Mouse (Mus musculus) thymus, adult 2 months (tissue): Measurements from ENCODE around the gene Cdh22. TPM values are rescaled to one million over a fixed set of nuclear protein-coding genes. Genes with fewer than 3 reads are reported as not detected.

Experiments
- DNase-seq: peaks from one replicate; pipeline ENCODE4 v3.0.0; 2021
- H3K27ac ChIP-seq: fragments of 200-500 bp; 2 replicates; pipeline ENCODE4 v1.5.1; 2012; ENCODE audit warnings: low read length, control low read depth; ENCODE audit not compliant: control insufficient read depth, insufficient read depth
- H3K27me3 ChIP-seq: fragments of 200-500 bp; 2 replicates; pipeline ENCODE4 v1.6.1; 2012; ENCODE audit warnings: mild to moderate bottlenecking, low read length, moderate library complexity, mixed read lengths; ENCODE audit not compliant: control insufficient read depth, insufficient read depth
- H3K36me3 ChIP-seq: fragments of 200-500 bp; 2 replicates; pipeline ENCODE4 v1.6.1; 2012; ENCODE audit warnings: mild to moderate bottlenecking, low read length, moderate library complexity; ENCODE audit not compliant: control insufficient read depth, insufficient read depth
- H3K4me1 ChIP-seq: fragments of 200-500 bp; replicated peaks from 2 replicates; pipeline ENCODE4 v1.6.1; 2012; ENCODE audit warnings: low read length; ENCODE audit not compliant: control insufficient read depth, insufficient read depth
- H3K4me3 ChIP-seq: fragments of 200-500 bp; 2 replicates; pipeline ENCODE4 v1.5.1; 2012; ENCODE audit warnings: mild to moderate bottlenecking, low read length, control low read depth, moderate library complexity; ENCODE audit not compliant: control insufficient read depth, insufficient read depth
- CTCF ChIP-seq: fragments of 200-500 bp; IDR thresholded peaks from 2 replicates; pipeline ENCODE4 v1.5.1; 2012; ENCODE audit warnings: mild to moderate bottlenecking, control low read depth, low read length, moderate library complexity, borderline replicate concordance; ENCODE audit not compliant: control insufficient read depth, poor library complexity, insufficient read depth; ENCODE audit errors: extremely low read depth
- POLR2A ChIP-seq: fragments of 200-500 bp; IDR thresholded peaks from 2 replicates; pipeline ENCODE4 v1.6.1; 2012; ENCODE audit warnings: mild to moderate bottlenecking, low read length, control low read depth, moderate library complexity; ENCODE audit not compliant: control insufficient read depth, poor library complexity, insufficient read depth; ENCODE audit errors: extremely low read depth
- WGBS: fragments of 180-500 bp; shearing (Covaris S2); methylation state at CpG from one replicate; pipeline ENCODE4 v1.1.7; 2018; 5-methylcytosine and 5-hydroxymethylcytosine counted together
- polyA plus RNA-seq: library from polyadenylated mRNA; depleted of rRNA; stranded (reverse); fragments of >200 nt; gene quantifications from 2 replicates; pipeline ENCODE4 v1.2.3, GENCODE M21; 2012

Gene Cdh22
- polyA plus RNA-seq, 1 experiment, result 1.2 TPM

- Histone ChIP-seq H3K27me3 (no peaks in the 10 kb centered on the region), H3K27ac (no peak overlapping the region), H3K4me3 (no peak overlapping the region), H3K4me1 (peaks cover 7% of the 10 kb centered on the region), H3K36me3 (no peaks in the 10 kb centered on the region)
- no peak for TF ChIP-seq POLR2A
- 9% methylated on average over 5 of the region's 5 CpGs for WGBS
- DNase-seq, result no peak
Observed at GRCm38 (mm10) chr2:165162221-165162620, 72.4 kb downstream of the Cdh22 start.

GRCm38 (mm10) chr2:165160466-165160865, 74.2 kb downstream of the Cdh22 start:
- Histone ChIP-seq H3K4me3 (no peak overlapping the region), H3K4me1 (no peaks in the 10 kb centered on the region), H3K27ac (no peak overlapping the region), H3K27me3 (no peaks in the 10 kb centered on the region), H3K36me3 (no peaks in the 10 kb centered on the region)
- no peak for DNase-seq
- 29% methylated on average over 5 of the region's 5 CpGs for WGBS
- no peak for TF ChIP-seq CTCF

GRCm38 (mm10) chr2:165159055-165159688, 75.5 kb downstream of the Cdh22 start:
- Histone ChIP-seq H3K4me1 (no peaks in the 10 kb centered on the region), H3K36me3 (no peaks in the 10 kb centered on the region), H3K27ac (no peak overlapping the region), H3K4me3 (no peak overlapping the region), H3K27me3 (no peaks in the 10 kb centered on the region)
- DNase-seq, result peak; percentile 16
- TF ChIP-seq POLR2A, result no peak
- 21% methylated on average over 15 of the region's 15 CpGs for WGBS

- H3K27me3 ChIP-seq, result no peaks in the 10 kb centered on the region
- no peak overlapping the region for H3K27ac ChIP-seq
- 82% methylated on average over 4 of the region's 4 CpGs for WGBS
- no peak overlapping the region for H3K4me3 ChIP-seq
- no peak for DNase-seq
- H3K4me1 ChIP-seq, result no peaks in the 10 kb centered on the region
- no peaks in the 10 kb centered on the region for H3K36me3 ChIP-seq
- TF ChIP-seq POLR2A, result no peak
- TF ChIP-seq CTCF, result no peak
Observed at GRCm38 (mm10) chr2:165158317-165158716, 76.3 kb downstream of the Cdh22 start.

GRCm38 (mm10) chr2:165157900-165158299, 76.8 kb downstream of the Cdh22 start:
- WGBS, result 80% methylated on average over 11 of the region's 11 CpGs
- H3K27ac ChIP-seq, result no peak overlapping the region
- H3K4me1 ChIP-seq, result no peaks in the 10 kb centered on the region
- DNase-seq, result no peak
- no peaks in the 10 kb centered on the region for H3K27me3 ChIP-seq
- no peak overlapping the region for H3K4me3 ChIP-seq
- no peaks in the 10 kb centered on the region for H3K36me3 ChIP-seq
- no peak for TF ChIP-seq POLR2A
- TF ChIP-seq CTCF, result no peak

- Histone ChIP-seq H3K4me3 (no peak overlapping the region), H3K27me3 (no peaks in the 10 kb centered on the region), H3K36me3 (no peaks in the 10 kb centered on the region), H3K4me1 (no peaks in the 10 kb centered on the region), H3K27ac (no peak overlapping the region)
- 25% methylated on average over 12 of the region's 12 CpGs for WGBS
- DNase-seq, result no peak
- no peak for TF ChIP-seq POLR2A
- TF ChIP-seq CTCF, result no peak
Observed at GRCm38 (mm10) chr2:165153006-165153405, 81.6 kb downstream of the Cdh22 start.

- no peak for TF ChIP-seq POLR2A
- no peak for TF ChIP-seq CTCF
- Histone ChIP-seq H3K27me3 (no peaks in the 10 kb centered on the region), H3K27ac (no peak overlapping the region), H3K4me3 (no peak overlapping the region), H3K4me1 (no peaks in the 10 kb centered on the region), H3K36me3 (no peaks in the 10 kb centered on the region)
- 70% methylated on average over 3 of the region's 3 CpGs for WGBS
- no peak for DNase-seq
Observed at GRCm38 (mm10) chr2:165149741-165150140, 84.9 kb downstream of the Cdh22 start.
